Mouse (Mus musculus) forebrain, embryonic 10.5 days (tissue): ENCODE data around the gene Rassf5. TPM values are rescaled to one million over a fixed set of nuclear protein-coding genes. Genes with fewer than 3 reads are reported as not detected.
A peak's percentile ranks its signal among the peaks of the same experiment; 100 is the strongest.

Experiments
- DNase-seq: peaks from one replicate; pipeline ENCODE4 v3.0.0-alpha.2; 2017; ENCODE audit warnings: low spot score; ENCODE audit errors: extremely low spot score
- H3K27ac ChIP-seq: fragments of 300-500 bp; sonication (generic); 2 replicates; pipeline ENCODE4 v1.5.1; 2016; ENCODE audit warnings: mild to moderate bottlenecking
- H3K27me3 ChIP-seq: fragments of 300-500 bp; sonication (generic); 2 replicates; pipeline ENCODE4 v1.6.1; 2016; ENCODE audit warnings: mild to moderate bottlenecking; ENCODE audit not compliant: poor library complexity, severe bottlenecking
- H3K36me3 ChIP-seq: fragments of 300-500 bp; sonication (generic); replicated peaks from 2 replicates; pipeline ENCODE4 v1.6.1; 2016; ENCODE audit warnings: mild to moderate bottlenecking, moderate library complexity
- H3K4me1 ChIP-seq: fragments of 300-500 bp; sonication (generic); 2 replicates; pipeline ENCODE4 v1.6.1; 2016
- H3K4me3 ChIP-seq: fragments of 300-500 bp; sonication (generic); 2 replicates; pipeline ENCODE4 v1.5.1; 2016; ENCODE audit warnings: mild to moderate bottlenecking, moderate library complexity
- H3K9me3 ChIP-seq: fragments of 300-500 bp; sonication (generic); 2 replicates; pipeline ENCODE4 v1.6.1; 2016; ENCODE audit warnings: mild to moderate bottlenecking, moderate library complexity
- WGBS: fragments of 180-500 bp; shearing (Covaris S2); methylation state at CpG from one replicate; pipeline ENCODE4 v1.1.7; 2016; 5-methylcytosine and 5-hydroxymethylcytosine counted together
- polyA plus RNA-seq: library from polyadenylated mRNA; unstranded; fragments of >200 nt; fragmentation: Nextera tagmentation; extraction: Ambion mirVana; gene quantifications from 2 replicates; pipeline ENCODE4 v1.2.1, GENCODE M21; 2016

Rassf5 gene
- polyA plus RNA-seq, 1 experiment from 2014 or later = 0.95 TPM

DNA sequence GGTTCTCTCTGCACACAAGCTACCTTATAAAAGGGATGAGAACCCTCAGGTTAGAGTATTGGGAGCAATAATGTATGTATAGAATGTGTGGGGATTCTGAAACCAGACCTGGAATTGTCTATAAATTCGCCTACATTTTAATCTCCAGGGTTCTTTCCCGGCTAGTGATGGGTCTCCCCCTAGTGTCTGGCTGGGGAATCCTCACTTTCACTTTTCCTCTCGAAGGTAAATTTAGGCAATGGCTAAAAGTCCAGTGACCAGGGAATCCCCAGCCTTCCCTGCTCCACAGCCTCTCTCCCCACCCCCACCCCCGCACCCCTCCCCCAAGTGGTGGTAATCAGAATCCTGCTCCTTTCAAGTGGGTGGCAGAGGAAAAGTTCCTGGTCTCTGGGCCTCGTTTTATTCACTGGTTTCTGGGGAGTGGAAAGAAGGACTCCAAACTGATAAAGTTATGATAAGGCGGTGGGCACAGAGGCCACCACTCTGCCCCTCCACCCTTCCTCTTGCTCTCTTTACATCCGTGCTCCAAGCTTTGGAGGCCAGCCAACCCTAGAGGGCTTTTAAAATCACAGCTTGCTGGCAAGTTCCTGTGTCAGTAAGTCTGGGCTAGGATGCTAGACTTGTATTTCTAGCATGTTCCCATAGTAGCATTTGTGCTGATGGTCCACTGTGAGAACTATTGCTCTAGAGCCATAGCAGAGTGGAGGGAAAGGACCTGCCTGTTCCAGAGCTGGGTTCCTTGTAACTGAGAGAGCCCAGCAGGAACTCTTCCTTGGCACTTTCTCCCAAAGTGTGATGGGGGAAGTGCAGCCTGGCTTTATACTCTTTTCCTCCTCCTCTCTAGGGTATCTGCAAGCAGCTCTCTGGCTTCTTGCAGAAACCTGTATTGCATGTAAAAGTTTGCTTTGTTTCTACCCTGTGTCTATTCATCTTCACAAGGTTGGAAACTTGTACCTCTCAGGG lies 1.7 kb upstream of the Rassf5 start:
- DNase-seq = no peak
- WGBS = 18% methylated on average over 7 of the region's 7 CpGs
- Histone ChIP-seq H3K9me3 (no peaks in the 10 kb centered on the region), H3K27ac (no peak overlapping the region), H3K4me1 (peaks cover 25% of the 10 kb centered on the region), H3K4me3 (no peak overlapping the region), H3K27me3 (peaks cover 68% of the 10 kb centered on the region), H3K36me3 (no peaks in the 10 kb centered on the region)

GRCm38 (mm10) chr1:131245926-131246325 lies 868 bp upstream of the Rassf5 start:
- Histone ChIP-seq H3K27me3 (peaks cover 75% of the 10 kb centered on the region), H3K4me1 (peaks cover 27% of the 10 kb centered on the region), H3K9me3 (no peaks in the 10 kb centered on the region), H3K4me3 (peak overlapping the region; percentile 66), H3K36me3 (no peaks in the 10 kb centered on the region), H3K27ac (no peak overlapping the region)
- WGBS = 9% methylated on average over 9 of the region's 9 CpGs
- DNase-seq = peak; percentile 41

DNA sequence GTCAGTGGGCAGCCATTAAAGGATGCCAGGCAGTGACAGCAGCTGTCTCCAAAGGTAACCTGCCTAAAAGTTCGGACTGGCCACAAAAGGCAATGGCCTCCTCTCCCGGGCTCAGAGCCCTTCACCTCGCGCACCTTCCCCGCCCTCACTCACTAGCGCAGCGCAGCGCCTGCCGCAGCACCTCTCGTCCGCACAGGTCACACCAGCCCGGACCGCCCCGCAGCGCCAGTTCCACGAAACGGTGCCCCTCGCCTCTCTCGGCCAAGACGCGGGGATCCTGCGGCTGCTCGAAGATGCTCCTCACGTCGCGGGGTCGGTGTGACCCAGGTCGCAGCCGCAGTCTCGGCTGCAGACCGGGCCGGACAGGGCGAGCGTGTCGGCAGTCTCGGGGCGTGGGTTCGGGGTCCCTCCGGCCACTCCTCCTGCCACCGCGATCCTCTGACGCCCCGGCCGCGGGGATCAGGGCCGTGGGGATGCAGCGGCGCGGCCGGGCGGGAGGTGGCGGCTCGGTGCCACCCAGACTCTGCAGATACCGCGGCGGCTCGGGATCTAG lies 446 bp downstream of the Rassf5 start:
- H3K36me3 ChIP-seq = no peaks in the 10 kb centered on the region
- peak overlapping the region; percentile 59 for H3K27ac ChIP-seq
- peaks cover 89% of the 10 kb centered on the region for H3K27me3 ChIP-seq
- under 1% methylated on average over 57 of the region's 57 CpGs for WGBS
- peak; percentile 32 for DNase-seq
- H3K9me3 ChIP-seq = no peaks in the 10 kb centered on the region
- peak overlapping the region; percentile 66 for H3K4me3 ChIP-seq
- peaks cover 40% of the 10 kb centered on the region for H3K4me1 ChIP-seq

DNA sequence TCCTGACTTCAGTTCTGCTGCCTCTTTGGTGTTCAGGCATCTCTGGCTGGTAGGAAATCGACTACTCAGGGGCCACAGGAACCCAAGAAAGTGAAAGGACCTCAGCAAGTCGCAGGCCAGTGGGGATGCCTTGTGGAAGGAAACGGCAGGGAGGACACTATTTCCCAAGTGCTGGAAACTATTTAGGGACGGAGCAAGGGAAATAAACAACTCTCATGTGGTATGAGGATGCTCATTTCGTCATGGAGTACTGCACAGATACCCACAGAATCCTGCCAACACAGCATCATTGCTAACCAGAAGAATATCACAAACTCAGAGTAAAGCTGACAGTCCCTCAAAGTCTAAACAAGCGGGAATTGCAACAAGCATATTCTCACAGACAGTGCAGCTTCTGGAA lies 2.1 kb downstream of the Rassf5 start:
- Histone ChIP-seq H3K27me3 (peaks cover 89% of the 10 kb centered on the region), H3K4me3 (no peak overlapping the region), H3K9me3 (no peaks in the 10 kb centered on the region), H3K36me3 (no peaks in the 10 kb centered on the region), H3K4me1 (peaks cover 42% of the 10 kb centered on the region), H3K27ac (no peak overlapping the region)
- 61% methylated on average over 6 of the region's 6 CpGs for WGBS
- DNase-seq = no peak

DNA sequence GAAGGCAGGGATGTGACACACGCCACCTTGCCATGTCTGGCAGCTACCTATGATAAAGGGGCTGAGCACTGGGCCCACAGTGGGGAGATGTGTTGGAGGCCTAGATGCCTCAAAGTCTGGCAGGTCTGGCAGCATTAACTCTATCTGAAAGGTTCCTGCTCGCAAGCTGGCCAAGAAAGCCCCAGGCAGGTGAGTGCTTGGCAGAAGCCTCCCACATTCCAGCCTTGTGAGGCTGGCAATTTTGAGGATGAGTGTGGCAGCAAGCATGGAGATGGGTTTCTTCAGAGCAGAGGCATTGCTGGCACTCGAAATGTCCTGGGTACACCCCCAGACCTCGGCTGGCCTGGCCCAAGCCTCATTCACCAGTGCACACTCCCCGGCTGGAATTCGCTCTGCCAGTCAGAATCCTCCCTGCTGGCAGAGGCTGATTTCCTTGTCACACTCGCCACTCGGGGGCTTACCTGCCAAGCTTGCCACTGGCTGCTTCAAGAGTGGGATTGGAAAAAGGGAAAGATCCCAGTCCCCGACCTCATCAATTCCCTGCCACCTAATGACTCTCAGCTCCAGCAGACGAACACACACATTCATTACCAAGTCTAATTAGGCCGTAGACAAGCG lies 5.4 kb downstream of the Rassf5 start:
- WGBS = 63% methylated on average over 12 of the region's 12 CpGs
- H3K27me3 ChIP-seq = peaks cover 59% of the 10 kb centered on the region
- peaks cover 20% of the 10 kb centered on the region for H3K4me1 ChIP-seq
- H3K9me3 ChIP-seq = no peaks in the 10 kb centered on the region
- no peak for DNase-seq
- H3K36me3 ChIP-seq = no peaks in the 10 kb centered on the region
- no peak overlapping the region for H3K4me3 ChIP-seq
- H3K27ac ChIP-seq = no peak overlapping the region

DNA sequence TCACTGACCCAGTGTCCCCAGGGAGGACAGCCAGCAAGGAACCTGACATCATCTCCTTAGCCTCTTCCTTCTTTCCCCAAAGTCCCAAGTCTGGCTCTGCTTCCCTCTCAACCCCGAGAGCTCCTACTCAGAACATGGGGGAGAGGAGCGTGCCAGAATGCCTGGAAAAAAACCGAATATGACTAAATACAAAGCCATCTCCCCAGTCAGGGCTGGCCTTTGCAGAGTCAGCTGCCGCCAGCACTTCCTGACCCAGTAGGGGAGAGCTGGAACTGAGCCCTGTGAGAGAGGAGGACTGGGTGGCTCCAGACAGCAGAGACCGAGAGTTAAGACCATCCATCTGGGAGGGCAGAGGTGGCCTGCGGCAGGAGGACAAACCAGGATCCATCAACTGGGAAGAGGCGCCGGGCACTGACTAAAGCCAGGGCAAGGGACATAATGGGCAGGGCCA lies 6.1 kb downstream of the Rassf5 start:
- WGBS = 76% methylated on average over 8 of the region's 8 CpGs
- H3K27me3 ChIP-seq = peaks cover 52% of the 10 kb centered on the region
- DNase-seq = no peak

DNA sequence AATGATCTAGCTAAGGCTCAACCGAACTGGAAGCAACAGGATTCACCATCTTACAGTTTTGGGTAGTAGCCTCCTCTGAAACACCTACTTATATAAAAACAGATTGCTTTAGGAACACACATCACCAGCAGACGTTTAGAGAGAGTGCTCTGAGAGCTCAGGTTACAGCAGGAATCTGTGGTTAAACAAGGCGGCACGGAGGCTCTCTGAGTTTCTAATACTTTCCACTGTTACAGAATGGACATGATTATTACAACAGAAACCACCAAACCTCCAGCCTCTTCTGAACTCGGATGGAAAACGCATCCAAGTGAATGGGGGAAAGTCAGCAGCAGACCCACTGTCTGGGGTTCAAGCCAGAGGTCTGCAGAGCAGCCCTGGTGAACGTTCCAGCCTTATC lies 9.0 kb downstream of the Rassf5 start:
- H3K9me3 ChIP-seq = no peaks in the 10 kb centered on the region
- H3K36me3 ChIP-seq = no peaks in the 10 kb centered on the region
- no peak overlapping the region for H3K27ac ChIP-seq
- peaks cover 23% of the 10 kb centered on the region for H3K27me3 ChIP-seq
- WGBS = 74% methylated on average over 7 of the region's 7 CpGs
- H3K4me1 ChIP-seq = peaks cover 30% of the 10 kb centered on the region
- no peak overlapping the region for H3K4me3 ChIP-seq
- DNase-seq = no peak

More for the DNA sequence above, 6.1 kb downstream of the Rassf5 start:
- H3K4me3 ChIP-seq = no peak overlapping the region
- no peaks in the 10 kb centered on the region for H3K9me3 ChIP-seq
- peaks cover 17% of the 10 kb centered on the region for H3K4me1 ChIP-seq
- no peaks in the 10 kb centered on the region for H3K36me3 ChIP-seq
- H3K27ac ChIP-seq = no peak overlapping the region

- Histone ChIP-seq H3K27ac (no peak overlapping the region), H3K4me1 (peaks cover 14% of the 10 kb centered on the region; the same call in 1 of the 2 replicates), H3K36me3 (no peaks in the 10 kb centered on the region), H3K9me3 (no peaks in the 10 kb centered on the region), H3K27me3 (no peaks in the 10 kb centered on the region; the same call in 1 of the 2 replicates), H3K4me3 (no peak overlapping the region)
- DNase-seq = no peak
- 73% methylated on average over 12 of the region's 12 CpGs for WGBS
Measured at GRCm38 (mm10) chr1:131233527-131233926, 11.5 kb downstream of the Rassf5 start.

GRCm38 (mm10) chr1:131228659-131229058 lies 16.4 kb downstream of the Rassf5 start:
- Histone ChIP-seq H3K9me3 (no peaks in the 10 kb centered on the region), H3K4me1 (peaks cover 18% of the 10 kb centered on the region; the same call in 1 of the 2 replicates), H3K36me3 (no peaks in the 10 kb centered on the region), H3K4me3 (no peak overlapping the region), H3K27me3 (no peaks in the 10 kb centered on the region), H3K27ac (no peak overlapping the region)
- 88% methylated on average over 5 of the region's 5 CpGs for WGBS
- DNase-seq = no peak

- Histone ChIP-seq H3K27me3 (no peaks in the 10 kb centered on the region), H3K4me1 (peaks cover 14% of the 10 kb centered on the region; the same call in 1 of the 2 replicates), H3K9me3 (no peaks in the 10 kb centered on the region), H3K27ac (no peak overlapping the region), H3K4me3 (no peak overlapping the region), H3K36me3 (no peaks in the 10 kb centered on the region)
- WGBS = 72% methylated on average over 7 of the region's 7 CpGs
- no peak for DNase-seq
Measured at GRCm38 (mm10) chr1:131228225-131228624, 16.8 kb downstream of the Rassf5 start.

DNA sequence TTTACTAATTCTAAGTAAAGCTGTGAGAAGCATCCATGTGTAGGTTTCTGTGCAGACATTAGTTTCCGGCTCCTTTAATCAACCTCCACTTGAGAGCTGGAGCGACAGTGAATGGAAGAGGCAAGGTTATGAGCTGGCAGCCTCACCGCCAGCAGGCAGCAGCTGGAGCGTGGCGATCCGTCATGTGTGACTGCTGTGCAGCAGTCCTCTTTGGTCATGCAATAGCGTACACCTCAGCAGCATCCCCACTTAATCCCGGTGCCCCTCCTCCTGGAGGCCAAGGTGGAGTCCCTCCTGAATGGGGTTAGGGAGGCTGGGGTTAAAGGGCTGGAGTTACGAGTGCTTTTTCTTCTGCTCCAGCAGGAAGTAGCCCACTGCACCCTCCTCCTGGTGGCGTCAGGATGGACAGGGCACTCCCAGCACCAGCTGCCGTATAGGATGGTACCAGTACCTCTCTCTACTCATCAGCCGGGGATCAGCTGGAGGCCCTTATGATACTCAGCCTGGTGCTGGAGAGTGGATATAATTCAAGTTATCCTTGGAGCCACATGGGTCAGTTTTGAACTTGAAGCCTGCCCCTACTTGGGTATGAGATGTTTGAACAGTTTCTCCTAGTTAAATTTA lies 20.1 kb downstream of the Rassf5 start:
- Histone ChIP-seq H3K27ac (no peak overlapping the region), H3K27me3 (no peaks in the 10 kb centered on the region), H3K36me3 (no peaks in the 10 kb centered on the region), H3K4me1 (0 out of 2 replicates have a peak, but pooled peaks cover 4% of the 10 kb centered on the region), H3K4me3 (no peak overlapping the region), H3K9me3 (no peaks in the 10 kb centered on the region)
- DNase-seq = no peak
- 67% methylated on average over 12 of the region's 12 CpGs for WGBS

GRCm38 (mm10) chr1:131223345-131223744 lies 21.7 kb downstream of the Rassf5 start:
- 96% methylated on average over 2 of the region's 2 CpGs for WGBS
- no peak overlapping the region for H3K27ac ChIP-seq
- no peak for DNase-seq
- H3K36me3 ChIP-seq = no peaks in the 10 kb centered on the region
- H3K4me3 ChIP-seq = no peak overlapping the region
- no peaks in the 10 kb centered on the region for H3K9me3 ChIP-seq
- 0 out of 2 replicates have a peak, but pooled peaks cover 4% of the 10 kb centered on the region for H3K4me1 ChIP-seq
- no peaks in the 10 kb centered on the region for H3K27me3 ChIP-seq
